Mouse (Mus musculus): ENCODE results near the gene Prkd3. TPM values are rescaled to one million over a fixed set of nuclear protein-coding genes. Genes with fewer than 3 reads are reported as not detected.

Gene Prkd3
- 21.4 and 23.8 TPM in 2 replicates for polyA plus RNA-seq (2012; rRNA removed)

- DNase-seq (ENCODE audit: low read depth) = peak; percentile 81
- TF ChIP-seq CTCF (IDR thresholded peaks at IDR 0.05; ENCODE audit: borderline replicate concordance, extremely low read depth, insufficient read depth, insufficient read length) = no peak
- TF ChIP-seq POLR2A (IDR thresholded peaks at IDR 0.05; ENCODE audit: borderline replicate concordance, extremely low read depth, insufficient read depth, insufficient read length, poor library complexity, severe bottlenecking) = peak; percentile 39; the same call in 1 of the 2 replicates
Observed at GRCm38 (mm10) chr17:79020208-79020983, at the start of gene Prkd3. TSS of gene Prkd3 (minus strand) at chr17:79020816.

GRCm38 (mm10) chr17:79069766-79070480 lies 49.3 kb upstream of the Prkd3 start:
- TF ChIP-seq POLR2A (IDR thresholded peaks at IDR 0.05; ENCODE audit: borderline replicate concordance, extremely low read depth, insufficient read depth, insufficient read length, poor library complexity, severe bottlenecking) = no peak
- no peak for TF ChIP-seq CTCF (IDR thresholded peaks at IDR 0.05; ENCODE audit: borderline replicate concordance, extremely low read depth, insufficient read depth, insufficient read length)
- no peak for DNase-seq (ENCODE audit: low read depth)

- DNase-seq (ENCODE audit: low read depth) = no peak
- no peak for TF ChIP-seq CTCF (IDR thresholded peaks at IDR 0.05; ENCODE audit: borderline replicate concordance, extremely low read depth, insufficient read depth, insufficient read length)
- TF ChIP-seq POLR2A (IDR thresholded peaks at IDR 0.05; ENCODE audit: borderline replicate concordance, extremely low read depth, insufficient read depth, insufficient read length, poor library complexity, severe bottlenecking) = no peak
Observed at GRCm38 (mm10) chr17:79069019-79069418, 48.4 kb upstream of the Prkd3 start.

- TF ChIP-seq POLR2A (IDR thresholded peaks at IDR 0.05; ENCODE audit: borderline replicate concordance, extremely low read depth, insufficient read depth, insufficient read length, poor library complexity, severe bottlenecking) (no peak), CTCF (IDR thresholded peaks at IDR 0.05; ENCODE audit: borderline replicate concordance, extremely low read depth, insufficient read depth, insufficient read length) (no peak)
- DNase-seq (ENCODE audit: low read depth) = no peak
Observed at GRCm38 (mm10) chr17:79068581-79068980, 48.0 kb upstream of the Prkd3 start.

- TF ChIP-seq CTCF (IDR thresholded peaks at IDR 0.05; ENCODE audit: borderline replicate concordance, extremely low read depth, insufficient read depth, insufficient read length) (no peak), POLR2A (IDR thresholded peaks at IDR 0.05; ENCODE audit: borderline replicate concordance, extremely low read depth, insufficient read depth, insufficient read length, poor library complexity, severe bottlenecking) (no peak)
- no peak for DNase-seq (ENCODE audit: low read depth)
Observed at GRCm38 (mm10) chr17:79064250-79064649, 43.6 kb upstream of the Prkd3 start.

- TF ChIP-seq POLR2A (IDR thresholded peaks at IDR 0.05; ENCODE audit: borderline replicate concordance, extremely low read depth, insufficient read depth, insufficient read length, poor library complexity, severe bottlenecking) = no peak
- no peak for TF ChIP-seq CTCF (IDR thresholded peaks at IDR 0.05; ENCODE audit: borderline replicate concordance, extremely low read depth, insufficient read depth, insufficient read length)
- no peak for DNase-seq (ENCODE audit: low read depth)
Observed at GRCm38 (mm10) chr17:79060221-79060620, 39.6 kb upstream of the Prkd3 start.

GRCm38 (mm10) chr17:79058271-79058670 lies 37.7 kb upstream of the Prkd3 start:
- TF ChIP-seq CTCF (IDR thresholded peaks at IDR 0.05; ENCODE audit: borderline replicate concordance, extremely low read depth, insufficient read depth, insufficient read length) (no peak), POLR2A (IDR thresholded peaks at IDR 0.05; ENCODE audit: borderline replicate concordance, extremely low read depth, insufficient read depth, insufficient read length, poor library complexity, severe bottlenecking) (no peak)
- peak; percentile 13 for DNase-seq (ENCODE audit: low read depth)

GRCm38 (mm10) chr17:79052088-79052812 lies 31.6 kb upstream of the Prkd3 start:
- DNase-seq (ENCODE audit: low read depth) = peak; percentile 87
- TF ChIP-seq CTCF (IDR thresholded peaks at IDR 0.05; ENCODE audit: borderline replicate concordance, extremely low read depth, insufficient read depth, insufficient read length) (no peak), POLR2A (IDR thresholded peaks at IDR 0.05; ENCODE audit: borderline replicate concordance, extremely low read depth, insufficient read depth, insufficient read length, poor library complexity, severe bottlenecking) (no peak; the same call in 1 of the 2 replicates)

GRCm38 (mm10) chr17:79051606-79052005 lies 31.0 kb upstream of the Prkd3 start, which contains the start of gene Qpct:
TSS of gene Qpct (plus strand) at chr17:79051906.
- no peak for DNase-seq (ENCODE audit: low read depth)
- no peak for TF ChIP-seq CTCF (IDR thresholded peaks at IDR 0.05; ENCODE audit: borderline replicate concordance, extremely low read depth, insufficient read depth, insufficient read length)
- no peak for TF ChIP-seq POLR2A (IDR thresholded peaks at IDR 0.05; ENCODE audit: borderline replicate concordance, extremely low read depth, insufficient read depth, insufficient read length, poor library complexity, severe bottlenecking)

- TF ChIP-seq POLR2A (IDR thresholded peaks at IDR 0.05; ENCODE audit: borderline replicate concordance, extremely low read depth, insufficient read depth, insufficient read length, poor library complexity, severe bottlenecking) = no peak
- TF ChIP-seq CTCF (IDR thresholded peaks at IDR 0.05; ENCODE audit: borderline replicate concordance, extremely low read depth, insufficient read depth, insufficient read length) = no peak
- DNase-seq (ENCODE audit: low read depth) = no peak
Observed at GRCm38 (mm10) chr17:79043705-79044104, 23.1 kb upstream of the Prkd3 start.

GRCm38 (mm10) chr17:79039660-79040059 lies 19.0 kb upstream of the Prkd3 start:
- TF ChIP-seq CTCF (IDR thresholded peaks at IDR 0.05; ENCODE audit: borderline replicate concordance, extremely low read depth, insufficient read depth, insufficient read length) = no peak
- DNase-seq (ENCODE audit: low read depth) = no peak

All from brain, embryonic 14.5 days (tissue).